Mouse (Mus musculus) liver, embryonic 14.5 days (tissue): ENCODE measurements around the gene Gm11937. TPM values are rescaled to one million over a fixed set of nuclear protein-coding genes. Genes with fewer than 3 reads are reported as not detected.
"Not testable (repeated sequence)": the region's sequence is repeated elsewhere in the genome, so short reads cannot be mapped to it uniquely, and the experiment has no call there.

Experiments
- ATAC-seq: fragments of 200-750 bp; cut with Nextera tagmentation; 2 replicates; pipeline ENCODE4 v1.8.0; 2017; ENCODE audit warnings: moderate number of reproducible peaks, mild to moderate bottlenecking, moderate library complexity; ENCODE audit not compliant: insufficient read depth
- DNase-seq, 3 experiments: peaks; one replicate each; pipeline ENCODE4 v3.0.0-alpha.2; 2012 to 2013; ENCODE audit warnings: low read depth in 3 of 3, low spot score in 3 of 3
- H3K27ac ChIP-seq: fragments of 300-500 bp; sonication (generic); 2 replicates; pipeline ENCODE4 v1.5.1; 2014; ENCODE audit warnings: moderate library complexity, mild to moderate bottlenecking, control low read depth, inconsistent platforms
- H3K27me3 ChIP-seq: fragments of 300-500 bp; sonication (generic); 2 replicates; pipeline ENCODE4 v1.6.1; 2014; ENCODE audit warnings: mild to moderate bottlenecking, low read length, moderate library complexity; ENCODE audit not compliant: control insufficient read depth, insufficient read depth
- H3K36me3 ChIP-seq: fragments of 300-500 bp; sonication (generic); replicated peaks from 2 replicates; pipeline ENCODE4 v1.6.1; 2014; ENCODE audit warnings: low read depth; ENCODE audit not compliant: control insufficient read depth, insufficient read depth
- H3K4me1 ChIP-seq, 2 experiments: fragments of 200-500 bp in 1 of 2; fragments of 300-500 bp in 1 of 2; sonication (generic) in 1 of 2; replicated peaks; 2 replicates each; pipeline ENCODE4 v1.6.1; 2012 to 2014; ENCODE audit warnings: antibody characterized with exemption in 1 of 2, inconsistent platforms in 1 of 2, low read length in 1 of 2; ENCODE audit not compliant: control insufficient read depth in 2 of 2, insufficient read depth in 2 of 2
- H3K4me2 ChIP-seq: fragments of 300-500 bp; sonication (generic); 2 replicates; pipeline ENCODE4 v1.6.1; 2014; ENCODE audit warnings: low read depth, mild to moderate bottlenecking, control low read depth, moderate library complexity
- H3K4me3 ChIP-seq, 2 experiments: fragments of 200-500 bp in 1 of 2; fragments of 300-500 bp in 1 of 2; sonication (generic) in 1 of 2; 2 replicates each; pipeline ENCODE4 v1.5.1; 2012 to 2014; ENCODE audit warnings: low read depth in 2 of 2, low read length in 2 of 2, mild to moderate bottlenecking in 2 of 2, control low read depth in 1 of 2, inconsistent platforms in 1 of 2, moderate library complexity in 1 of 2; ENCODE audit not compliant: insufficient read depth in 1 of 2
- H3K9ac ChIP-seq: fragments of 300-500 bp; sonication (generic); replicated peaks from 2 replicates; pipeline ENCODE4 v1.6.1; 2014; ENCODE audit warnings: mild to moderate bottlenecking, control low read depth, moderate library complexity
- H3K9me3 ChIP-seq: fragments of 300-500 bp; sonication (generic); 2 replicates; pipeline ENCODE4 v1.6.1; 2016; ENCODE audit warnings: low read length, mixed read lengths; ENCODE audit not compliant: control insufficient read depth
- CTCF ChIP-seq: IDR thresholded peaks from 2 replicates; pipeline ENCODE4 v1.5.1; 2016; ENCODE audit warnings: antibody characterized with exemption, low read depth, control low read depth
- EP300 ChIP-seq: IDR thresholded peaks from 2 replicates; pipeline ENCODE4 v1.6.1; 2016; ENCODE audit warnings: antibody characterized with exemption, low read depth
- WGBS: fragments of 180-500 bp; shearing (Covaris S2); extraction: QIAGEN DNeasy Blood & Tissue Kit; methylation state at CpG from one replicate; pipeline ENCODE4 v1.1.7; 2014; ENCODE audit not compliant: insufficient replicate concordance; 5-methylcytosine and 5-hydroxymethylcytosine counted together
- polyA plus RNA-seq, 2 experiments: library from polyadenylated mRNA; depleted of rRNA in 1 of 2; stranded (reverse) in 1 of 2; unstranded in 1 of 2; fragments of >200 nt; fragmentation: Nextera tagmentation in 1 of 2; extraction: Ambion mirVana in 1 of 2; gene quantifications; 2 replicates each; pipeline versions ENCODE4 v1.2.1 to v1.2.3; 2012 to 2014

The Gm11937 gene
- polyA plus RNA-seq, 2 experiments = not detected

DNA sequence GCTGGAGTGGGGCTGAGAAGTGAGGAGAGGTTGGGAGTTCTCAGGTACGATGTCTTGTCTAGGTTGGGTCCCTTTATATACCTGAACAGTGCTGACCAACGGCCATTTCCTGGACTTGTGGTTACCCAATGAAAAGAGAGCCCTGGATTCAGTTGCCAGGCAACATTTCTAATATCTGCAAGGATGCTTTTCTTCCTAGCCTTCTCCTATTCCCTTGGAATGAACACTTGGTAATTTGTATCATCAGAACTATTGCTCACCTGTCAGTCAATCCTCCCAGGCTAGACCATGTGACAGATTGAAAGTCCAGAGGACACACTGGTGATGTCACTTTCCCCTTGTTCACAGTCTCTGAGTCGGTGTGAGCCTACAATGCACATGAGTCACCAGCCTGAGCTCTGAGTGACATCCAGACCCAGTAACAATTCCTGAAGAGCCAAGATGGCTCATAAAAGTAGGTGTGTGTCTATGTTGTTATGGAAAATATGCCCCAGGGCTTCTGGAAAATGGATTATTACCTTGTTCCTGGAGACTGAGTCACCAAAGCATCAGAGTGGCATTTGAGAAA, 4.9 kb upstream of the Gm11937 start, which contains the start of gene Krtap2-4:
Gene Krtap2-4, minus strand, starts transcription at position 51 of the 568 bp plus-strand sequence.
- ATAC-seq = no peak
- no peaks in the 10 kb centered on the region for H3K9me3 ChIP-seq
- no peak for DNase-seq
- H3K36me3 ChIP-seq = no peaks in the 10 kb centered on the region
- WGBS = 42% methylated on average over 3 of the region's 3 CpGs
- no peak for TF ChIP-seq EP300
- no peak for TF ChIP-seq CTCF
- no peak within 1 kb of the TSS for H3K4me2 ChIP-seq
- no peaks in the 10 kb centered on the region for H3K4me1 ChIP-seq
- H3K9ac ChIP-seq = no peak within 1 kb of the TSS
- H3K27me3 ChIP-seq = no peaks in the 10 kb centered on the region
- H3K27ac ChIP-seq = no peak within 1 kb of the TSS
- H3K4me3 ChIP-seq = no peak within 1 kb of the TSS

DNA sequence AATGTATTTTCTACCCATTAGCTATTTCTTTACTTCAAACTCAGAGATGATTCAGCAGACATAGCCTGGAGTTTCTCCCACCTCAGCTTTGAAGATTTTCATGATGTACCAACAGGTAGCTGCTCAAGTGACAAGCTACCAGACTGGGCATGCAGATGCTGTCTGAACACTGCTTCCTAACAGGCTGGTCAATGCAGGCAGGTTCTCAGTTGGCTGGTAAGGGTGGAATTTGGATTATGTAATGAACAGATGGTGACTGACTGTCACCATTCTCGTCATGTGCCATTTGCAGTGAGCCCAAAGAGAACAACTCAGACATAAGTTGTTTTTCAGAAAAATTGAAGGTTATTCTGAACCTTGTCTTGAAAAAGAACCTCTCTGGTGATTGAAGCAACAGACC, 863 bp downstream of the Gm11937 start:
- no peak overlapping the region for H3K9ac ChIP-seq
- no peak overlapping the region for H3K4me3 ChIP-seq
- no peaks in the 10 kb centered on the region for H3K36me3 ChIP-seq
- H3K9me3 ChIP-seq = no peaks in the 10 kb centered on the region
- H3K4me2 ChIP-seq = no peak overlapping the region
- H3K27ac ChIP-seq = no peak overlapping the region
- no peak for TF ChIP-seq EP300
- TF ChIP-seq CTCF = no peak
- DNase-seq (no peak), ATAC-seq (no peak)
- no peaks in the 10 kb centered on the region for H3K4me1 ChIP-seq
- H3K27me3 ChIP-seq = no peaks in the 10 kb centered on the region
- WGBS = 45% methylated on average over 1 of the region's 1 CpGs

DNA sequence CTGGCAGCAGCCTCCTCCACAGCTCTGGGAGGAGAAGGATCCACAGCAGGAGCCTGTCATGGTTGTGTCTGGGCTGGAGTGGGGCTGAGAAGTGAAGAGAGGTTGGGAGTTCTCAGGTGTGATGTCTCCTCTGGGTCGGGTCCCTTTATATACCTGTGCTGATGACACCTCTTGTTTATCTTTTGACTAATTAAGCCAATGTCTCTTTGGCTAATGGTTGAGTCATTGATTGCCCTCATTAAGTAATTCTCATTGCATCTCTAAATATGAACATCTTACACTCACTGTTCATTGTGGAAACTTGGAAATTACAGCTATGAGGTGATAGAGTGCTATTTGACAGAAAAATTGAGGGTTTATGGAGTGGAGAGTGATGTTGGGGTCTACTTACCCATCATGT, 6.8 kb downstream of the Gm11937 start, which contains the start of gene Gm11938:
Gene Gm11938, minus strand, starts transcription at position 101 of the 400 bp plus-strand sequence.
- 50% methylated on average over 1 of the region's 1 CpGs for WGBS
- not testable (repeated sequence) for H3K36me3 ChIP-seq, ATAC-seq, DNase-seq, H3K4me2 ChIP-seq, H3K27ac ChIP-seq, H3K4me3 ChIP-seq, H3K9ac ChIP-seq, H3K27me3 ChIP-seq, H3K4me1 ChIP-seq, H3K9me3 ChIP-seq

DNA sequence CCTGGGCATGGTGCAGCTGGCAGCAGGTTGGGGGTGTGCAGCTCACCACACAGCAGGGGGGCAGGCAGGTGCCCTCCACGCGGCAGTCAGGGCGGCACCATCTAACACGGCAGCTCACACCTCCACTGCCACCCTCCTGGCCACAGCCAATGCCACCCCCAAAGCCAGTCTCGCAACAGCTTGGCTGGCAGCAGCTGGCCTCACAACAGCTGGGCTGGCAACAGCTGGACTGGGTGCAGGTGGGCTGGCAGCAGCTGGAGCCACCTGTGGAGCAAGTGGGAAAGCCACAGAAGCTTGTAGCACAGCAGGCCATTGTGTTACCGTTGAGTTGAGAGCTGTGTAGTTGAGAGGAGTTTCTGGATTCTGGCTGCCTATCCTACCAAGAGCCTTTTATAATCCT, 12.2 kb downstream of the Gm11937 start, which contains the start of gene Krtap9-3:
Gene Krtap9-3, minus strand, starts transcription at position 364 of the 400 bp plus-strand sequence.
- not testable (repeated sequence) for H3K9ac ChIP-seq, H3K36me3 ChIP-seq, H3K4me2 ChIP-seq, H3K4me1 ChIP-seq, H3K4me3 ChIP-seq, H3K27me3 ChIP-seq, H3K27ac ChIP-seq, H3K9me3 ChIP-seq, ATAC-seq, DNase-seq
- WGBS = 64% methylated on average over 6 of the region's 6 CpGs

DNA sequence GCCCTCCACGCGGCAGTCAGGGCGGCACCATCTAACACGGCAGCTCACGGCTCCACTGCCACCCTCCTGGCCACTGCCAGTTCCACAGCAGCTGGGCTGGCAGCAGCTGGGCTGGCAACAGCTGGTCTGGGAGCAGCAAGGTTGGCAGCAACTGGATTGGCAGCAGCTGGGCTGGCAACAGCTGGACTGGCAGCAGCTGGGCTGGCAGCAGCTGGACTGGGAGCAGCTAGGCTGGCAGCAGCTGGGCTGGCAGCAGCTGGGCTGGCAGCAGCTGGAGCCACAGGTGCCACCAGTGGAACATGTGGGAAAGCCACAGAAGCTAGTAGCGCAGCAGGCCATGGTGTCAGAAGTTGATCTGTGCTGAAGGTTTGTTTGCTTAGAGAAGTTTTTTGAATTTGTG, 19.0 kb downstream of the Gm11937 start, which contains the start of gene Krtap1-3:
Gene Krtap1-3, minus strand, starts transcription at position 359 of the 400 bp plus-strand sequence.
- TF ChIP-seq CTCF (no peak), EP300 (no peak)
- no peak for DNase-seq
- Histone ChIP-seq H3K9ac (no peak within 1 kb of the TSS), H3K4me2 (no peak within 1 kb of the TSS), H3K27ac (no peak within 1 kb of the TSS), H3K36me3 (no peaks in the 10 kb centered on the region), H3K9me3 (no peaks in the 10 kb centered on the region), H3K4me1 (no peaks in the 10 kb centered on the region), H3K27me3 (no peaks in the 10 kb centered on the region), H3K4me3 (no peak within 1 kb of the TSS)
- WGBS = 77% methylated on average over 6 of the region's 6 CpGs
- no peak for ATAC-seq
